Mouse (Mus musculus) embryonic facial prominence, embryonic 14.5 days (tissue): Measurements from ENCODE around the gene Nlrp2. TPM values are rescaled to one million over a fixed set of nuclear protein-coding genes. Genes with fewer than 3 reads are reported as not detected.

Experiments used
- ATAC-seq: fragments of 200-750 bp; cut with Nextera tagmentation; 2 replicates; pipeline ENCODE4 v1.8.0; 2017; ENCODE audit warnings: low read depth, moderate number of reproducible peaks, moderate TSS enrichment
- DNase-seq: peaks from one replicate; pipeline ENCODE4 v3.0.0-alpha.2; 2015; ENCODE audit warnings: low spot score
- H3K27ac ChIP-seq: fragments of 300-500 bp; sonication (generic); replicated peaks from 2 replicates; pipeline ENCODE4 v1.5.1; 2014; ENCODE audit warnings: low read depth, mild to moderate bottlenecking, low read length, moderate library complexity
- H3K27me3 ChIP-seq: fragments of 300-500 bp; sonication (generic); replicated peaks from 2 replicates; pipeline ENCODE4 v1.6.1; 2014; ENCODE audit warnings: low read length; ENCODE audit not compliant: control insufficient read depth, insufficient read depth
- H3K36me3 ChIP-seq: fragments of 300-500 bp; sonication (generic); 2 replicates; pipeline ENCODE4 v1.6.1; 2014; ENCODE audit warnings: low read length, mixed read lengths; ENCODE audit not compliant: control insufficient read depth, insufficient read depth
- H3K4me1 ChIP-seq: fragments of 300-500 bp; sonication (generic); 2 replicates; pipeline ENCODE4 v1.6.1; 2014; ENCODE audit warnings: antibody characterized with exemption, low read length; ENCODE audit not compliant: control insufficient read depth, insufficient read depth
- H3K4me2 ChIP-seq: fragments of 300-500 bp; sonication (generic); 2 replicates; pipeline ENCODE4 v1.6.1; 2014; ENCODE audit warnings: low read depth, mild to moderate bottlenecking, low read length, moderate library complexity, mixed read lengths
- H3K4me3 ChIP-seq: fragments of 300-500 bp; sonication (generic); 2 replicates; pipeline ENCODE4 v1.5.1; 2014; ENCODE audit warnings: low read depth, mild to moderate bottlenecking, low read length
- H3K9ac ChIP-seq: fragments of 300-500 bp; sonication (generic); 2 replicates; pipeline ENCODE4 v1.6.1; 2014; ENCODE audit warnings: low read depth, mild to moderate bottlenecking, low read length, moderate library complexity, mixed read lengths
- H3K9me3 ChIP-seq: fragments of 300-500 bp; sonication (generic); 2 replicates; pipeline ENCODE4 v1.6.1; 2016; ENCODE audit warnings: low read length; ENCODE audit not compliant: control insufficient read depth
- WGBS: fragments of 180-500 bp; shearing (Covaris S2); extraction: QIAGEN DNeasy Blood & Tissue Kit; methylation state at CpG from one replicate; pipeline ENCODE4 v1.1.7; 2014; 5-methylcytosine and 5-hydroxymethylcytosine counted together
- polyA plus RNA-seq: library from polyadenylated mRNA; unstranded; fragments of >200 nt; fragmentation: Nextera tagmentation; extraction: Ambion mirVana; gene quantifications from 2 replicates; pipeline ENCODE4 v1.2.1, GENCODE M21; 2014

The Nlrp2 gene
- not detected in 2 replicates for polyA plus RNA-seq

DNA sequence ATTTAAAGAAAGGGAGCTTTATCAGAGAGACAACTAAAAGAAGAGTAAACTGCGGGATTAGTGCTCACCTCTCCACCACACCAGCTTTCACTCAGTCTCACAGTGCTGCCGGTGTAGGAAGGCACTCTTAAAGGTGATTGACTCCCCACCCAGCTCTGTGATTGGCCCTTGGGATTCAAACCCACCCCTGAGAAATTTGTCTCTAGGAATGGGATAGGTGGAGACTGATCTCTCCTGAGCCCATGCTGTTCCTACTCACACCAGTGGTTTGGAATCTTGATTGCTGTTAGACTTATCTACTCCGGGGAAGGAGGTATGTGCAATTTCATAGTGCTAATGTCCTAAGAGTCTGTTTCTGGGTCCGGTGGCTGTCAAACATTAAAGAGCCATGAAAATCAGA lies at the start of gene Nlrp2:
TSS of gene Nlrp2 (minus strand) at position 101 of the 400 bp plus-strand sequence.
- Histone ChIP-seq H3K4me3 (no peak within 1 kb of the TSS), H3K27me3 (no peaks in the 10 kb centered on the region), H3K4me2 (no peak within 1 kb of the TSS), H3K27ac (no peak within 1 kb of the TSS), H3K4me1 (no peaks in the 10 kb centered on the region), H3K9ac (no peak within 1 kb of the TSS), H3K9me3 (0 out of 2 replicates have a peak, but pooled peaks cover 12% of the 10 kb centered on the region), H3K36me3 (no peaks in the 10 kb centered on the region)
- DNase-seq (no peak), ATAC-seq (no peak)
- 85% methylated on average over 4 of the region's 4 CpGs for WGBS

DNA sequence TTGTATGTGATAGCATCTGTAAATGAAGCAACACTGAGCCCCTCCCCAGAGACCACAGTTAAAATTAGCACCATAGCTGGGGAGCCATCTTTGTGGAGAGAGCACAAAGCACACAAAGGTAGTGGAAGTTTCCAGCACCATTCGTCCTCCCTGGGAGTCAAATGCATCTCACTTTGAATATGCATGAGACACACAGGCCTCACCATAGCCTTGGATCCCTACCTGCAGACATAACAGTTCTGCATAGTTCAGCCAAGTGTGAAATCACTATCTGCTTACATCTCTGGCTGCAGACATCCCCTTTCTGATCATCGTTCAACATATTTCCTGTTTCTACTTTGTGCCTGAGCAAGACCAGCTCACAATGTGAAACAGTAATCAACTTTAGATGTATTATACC lies 15.9 kb upstream of the Nlrp2 start:
- 79% methylated on average over 2 of the region's 2 CpGs for WGBS
- Histone ChIP-seq H3K36me3 (no peaks in the 10 kb centered on the region), H3K27ac (no peak overlapping the region), H3K4me1 (no peaks in the 10 kb centered on the region), H3K4me3 (no peak overlapping the region), H3K9me3 (peaks cover 23% of the 10 kb centered on the region; the same call in 1 of the 2 replicates), H3K9ac (no peak overlapping the region), H3K4me2 (no peak overlapping the region), H3K27me3 (no peaks in the 10 kb centered on the region)
- DNase-seq (no peak), ATAC-seq (no peak)

DNA sequence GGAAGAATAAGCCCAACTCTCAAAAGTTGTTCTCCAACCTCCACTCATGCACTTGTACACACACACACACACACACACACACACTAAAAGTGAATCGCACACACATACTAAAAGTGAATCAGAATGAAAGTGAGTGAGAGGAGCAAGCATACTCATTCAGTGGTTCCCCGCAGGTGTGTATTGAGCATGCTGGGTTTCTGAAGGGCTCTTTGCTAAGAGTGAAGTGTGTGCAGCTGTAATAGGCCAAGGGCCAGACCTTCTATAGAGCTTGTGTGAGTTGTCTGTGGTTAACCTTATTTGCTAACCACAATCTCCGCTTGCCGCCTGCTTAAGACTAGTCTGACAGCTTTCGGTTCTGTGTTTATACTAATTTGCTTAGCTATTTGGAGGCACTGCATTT lies 12.8 kb upstream of the Nlrp2 start:
- Histone ChIP-seq H3K36me3 (no peaks in the 10 kb centered on the region), H3K4me1 (no peaks in the 10 kb centered on the region), H3K4me2 (no peak overlapping the region), H3K27ac (no peak overlapping the region), H3K9me3 (peaks cover 35% of the 10 kb centered on the region; the same call in 1 of the 2 replicates), H3K4me3 (no peak overlapping the region), H3K9ac (no peak overlapping the region), H3K27me3 (no peaks in the 10 kb centered on the region)
- ATAC-seq: no peak
- 90% methylated on average over 5 of the region's 5 CpGs for WGBS
- DNase-seq: no peak

DNA sequence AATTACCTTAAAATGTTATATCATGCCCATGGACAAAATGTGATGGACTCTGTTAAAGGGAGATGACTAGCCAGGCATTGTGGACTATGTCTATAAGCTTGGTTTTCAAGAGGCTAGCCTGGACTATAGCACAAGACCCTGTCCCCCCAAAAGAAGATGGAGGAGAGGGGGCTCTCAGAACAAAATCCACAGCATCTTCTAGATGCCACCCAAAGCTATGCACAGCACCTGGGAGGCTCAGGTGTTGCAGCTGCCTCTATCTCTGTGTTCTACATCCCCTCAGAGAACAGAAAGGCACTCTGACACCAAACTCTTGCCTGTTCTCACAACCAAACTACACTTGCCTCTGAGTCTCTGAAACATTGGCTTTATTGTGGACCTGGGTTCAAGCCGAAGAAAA lies 598 bp downstream of the Nlrp2 start, which contains the start of gene Gm5065:
TSS of gene Gm5065 (plus strand) at position 301 of the 400 bp plus-strand sequence.
- Histone ChIP-seq H3K27ac (no peak within 1 kb of the TSS), H3K9me3 (0 out of 2 replicates have a peak, but pooled peaks cover 9% of the 10 kb centered on the region), H3K36me3 (no peaks in the 10 kb centered on the region), H3K4me3 (no peak within 1 kb of the TSS), H3K27me3 (no peaks in the 10 kb centered on the region), H3K4me2 (no peak within 1 kb of the TSS), H3K4me1 (no peaks in the 10 kb centered on the region), H3K9ac (no peak within 1 kb of the TSS)
- DNase-seq: no peak
- ATAC-seq: no peak
- WGBS: 79% methylated on average over 1 of the region's 1 CpGs

DNA sequence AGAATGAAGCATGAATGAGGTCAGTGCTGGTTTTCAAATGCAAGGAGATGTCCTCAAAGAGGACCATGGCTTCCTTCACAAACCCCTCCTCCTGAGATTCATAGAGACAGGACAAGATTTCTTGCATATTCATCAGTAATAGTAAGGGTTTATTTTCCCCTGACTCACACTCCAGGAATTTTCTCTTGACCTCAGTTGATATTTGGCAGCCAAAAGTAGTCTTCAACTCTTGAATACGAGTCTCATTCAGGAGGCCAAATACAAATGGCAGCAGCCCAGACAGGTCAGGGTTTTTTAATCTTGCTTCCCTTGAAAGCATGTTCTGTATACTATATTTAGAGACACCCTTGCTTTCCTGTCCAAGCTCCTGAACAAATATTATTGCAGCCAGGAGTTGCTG lies 23.3 kb downstream of the Nlrp2 start:
- Histone ChIP-seq H3K4me3 (no peak overlapping the region), H3K36me3 (no peaks in the 10 kb centered on the region), H3K4me2 (no peak overlapping the region), H3K27ac (no peak overlapping the region), H3K27me3 (no peaks in the 10 kb centered on the region), H3K9ac (no peak overlapping the region), H3K9me3 (0 out of 2 replicates have a peak, but pooled peaks cover 18% of the 10 kb centered on the region), H3K4me1 (no peaks in the 10 kb centered on the region)
- no peak for DNase-seq
- 63% methylated on average over 1 of the region's 1 CpGs for WGBS
- no peak for ATAC-seq

DNA sequence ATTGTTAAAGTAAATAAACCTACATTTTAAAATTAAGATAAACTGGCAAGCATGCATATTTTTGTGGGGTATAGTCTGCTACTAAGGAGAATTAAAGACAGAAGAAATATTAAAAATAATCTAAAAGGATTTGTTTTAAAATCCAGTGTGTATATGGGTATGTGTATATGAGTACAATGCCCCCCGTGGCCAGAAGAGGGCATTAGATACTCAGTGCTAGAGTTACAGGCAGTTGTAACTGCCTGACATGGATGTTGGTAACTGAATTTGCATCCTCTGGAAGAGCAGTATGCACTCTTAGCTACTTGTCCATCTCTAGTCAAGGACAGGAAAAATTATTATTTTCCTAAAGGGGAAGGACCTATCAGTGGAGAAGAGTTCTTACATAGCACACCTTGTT lies 62.6 kb downstream of the Nlrp2 start:
- Histone ChIP-seq H3K27me3 (no peaks in the 10 kb centered on the region), H3K4me3 (no peak overlapping the region), H3K36me3 (no peaks in the 10 kb centered on the region), H3K4me2 (no peak overlapping the region), H3K27ac (no peak overlapping the region), H3K9ac (no peak overlapping the region), H3K4me1 (no peaks in the 10 kb centered on the region), H3K9me3 (peaks cover 14% of the 10 kb centered on the region; the same call in 1 of the 2 replicates)
- ATAC-seq (no peak), DNase-seq (no peak)
- 69% methylated on average over 1 of the region's 1 CpGs for WGBS

DNA sequence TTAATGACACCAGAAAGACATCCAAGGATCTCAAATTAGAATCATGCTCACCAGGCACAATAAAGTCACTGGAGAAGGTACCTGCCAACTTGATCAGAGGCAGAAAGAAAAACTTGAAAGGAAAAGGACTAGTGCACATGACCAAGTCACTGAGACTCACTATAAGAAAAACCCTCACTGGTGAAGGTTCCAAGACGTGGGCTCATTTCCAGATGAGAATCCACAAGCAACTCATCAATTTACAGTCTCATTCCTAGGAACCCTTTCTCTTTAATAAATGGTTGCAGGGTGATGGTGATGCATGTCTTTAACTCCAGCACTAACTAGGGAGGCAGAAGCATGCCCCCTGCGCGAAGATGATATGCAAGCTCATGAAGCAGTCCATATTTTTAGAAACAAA lies 87.8 kb downstream of the Nlrp2 start:
- H3K36me3 ChIP-seq: no peaks in the 10 kb centered on the region
- no peak overlapping the region for H3K4me2 ChIP-seq
- no peaks in the 10 kb centered on the region for H3K4me1 ChIP-seq
- H3K4me3 ChIP-seq: no peak overlapping the region
- 0 out of 2 replicates have a peak, but pooled peaks cover 5% of the 10 kb centered on the region for H3K9me3 ChIP-seq
- no peak overlapping the region for H3K27ac ChIP-seq
- no peaks in the 10 kb centered on the region for H3K27me3 ChIP-seq
- no peak for ATAC-seq
- 78% methylated on average over 3 of the region's 3 CpGs for WGBS
- no peak overlapping the region for H3K9ac ChIP-seq
- no peak for DNase-seq

Other genes starting within 250 kb of the Nlrp2 start
- not detected in 2 replicates for gene Rfpl4, start 234.1 kb downstream of the Nlrp2 start, polyA plus RNA-seq
- gene Rasl2-9, start 225.1 kb downstream of the Nlrp2 start, polyA plus RNA-seq: 0.22 and 0.62 TPM in 2 replicates
- gene Vmn1r55, start 201.4 kb downstream of the Nlrp2 start, polyA plus RNA-seq: not detected in 2 replicates
- not detected in 2 replicates for gene Vmn1r56, start 154.3 kb downstream of the Nlrp2 start, polyA plus RNA-seq
- not detected in 2 replicates for gene Vmn1r57, start 132.5 kb downstream of the Nlrp2 start, polyA plus RNA-seq
- not detected in 2 replicates for gene Gm5065, start 498 bp downstream of the Nlrp2 start, polyA plus RNA-seq
- gene Vmn1r58, start 62.4 kb upstream of the Nlrp2 start, polyA plus RNA-seq: not detected in 2 replicates
- not detected in 2 replicates for gene Vmn1r59, start 105.7 kb upstream of the Nlrp2 start, polyA plus RNA-seq
- gene Vmn2r28, start 142.9 kb upstream of the Nlrp2 start, polyA plus RNA-seq: not detected in 2 replicates
- not detected in 2 replicates for gene Vmn1r60, start 196.3 kb upstream of the Nlrp2 start, polyA plus RNA-seq